Mouse (Mus musculus) right cerebral cortex, postnatal 36 days (tissue): Measurements from ENCODE around the gene Mpv17l2.

Experiments used
- DNase-seq, 2 experiments: peaks; one replicate each; pipeline ENCODE4 v3.0.0; 2022; ENCODE audit warnings: low spot score in 2 of 2, mixed read lengths in 1 of 2

Mpv17l2 gene

DNA sequence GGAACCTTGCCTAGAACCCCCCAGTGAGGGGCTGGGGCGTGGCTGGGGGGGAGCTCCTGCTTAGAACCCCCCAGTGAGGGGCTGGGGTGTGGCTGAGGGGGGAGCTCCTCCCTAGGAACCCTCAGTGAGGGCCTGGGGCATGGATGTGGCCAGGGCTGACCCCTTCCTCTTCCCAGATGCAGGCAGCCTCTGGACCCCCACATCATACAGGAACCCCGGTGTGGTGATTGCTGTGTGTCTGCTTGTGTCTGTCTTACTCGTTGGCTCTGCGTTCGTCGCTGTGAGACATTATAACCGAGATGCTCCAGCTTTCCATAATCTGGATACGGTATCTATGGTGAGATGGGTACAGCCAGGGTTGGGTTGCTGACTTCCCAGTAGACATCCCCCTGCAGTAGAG, 39.1 kb downstream of the Mpv17l2 start:
- DNase-seq, result no peak

DNA sequence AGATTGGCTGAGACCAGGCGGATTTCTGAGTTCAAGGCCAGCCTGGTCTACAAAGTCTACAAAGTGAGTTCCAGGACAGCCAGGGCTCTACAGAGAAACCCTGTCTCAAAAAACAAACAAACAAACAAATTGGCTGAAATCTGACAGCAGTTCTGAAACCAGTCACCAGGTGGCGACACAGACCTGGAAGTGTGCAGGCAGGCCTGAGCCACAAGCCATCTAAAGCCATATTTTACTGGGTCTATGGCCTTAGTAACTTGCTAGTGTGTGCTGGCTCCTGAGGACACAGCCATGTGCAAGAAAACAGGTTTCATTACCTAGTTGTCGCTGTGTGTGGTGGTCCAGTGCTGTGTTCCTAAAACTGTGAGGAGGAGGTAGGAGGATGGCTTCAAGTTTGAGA, 40.0 kb downstream of the Mpv17l2 start:
- DNase-seq, result peak; percentile 53 to 56

DNA sequence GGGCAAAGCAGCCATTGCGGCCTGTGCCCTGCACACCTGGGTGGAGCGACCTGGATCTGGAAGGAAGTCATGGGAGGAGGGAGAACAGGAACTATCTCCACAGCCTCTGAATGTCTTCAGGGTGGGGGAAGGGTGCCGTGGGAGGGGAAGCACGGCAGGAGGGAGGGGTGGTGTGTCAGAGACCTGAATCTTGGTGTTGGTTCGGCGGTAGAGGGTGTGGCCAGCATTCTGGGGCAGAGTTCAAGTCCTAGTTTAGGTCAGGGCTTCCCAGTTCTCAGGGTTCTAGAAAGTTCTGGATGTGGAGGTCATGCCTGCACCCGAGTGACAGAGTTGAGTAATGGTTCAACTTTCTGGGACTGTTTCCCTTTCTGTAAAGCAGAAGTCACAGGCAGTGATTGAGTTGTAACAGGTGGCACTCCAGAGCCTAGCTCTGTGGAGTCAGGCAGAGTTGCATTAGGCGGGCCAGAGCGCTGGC, 40.9 kb downstream of the Mpv17l2 start:
- no peak for DNase-seq

DNA sequence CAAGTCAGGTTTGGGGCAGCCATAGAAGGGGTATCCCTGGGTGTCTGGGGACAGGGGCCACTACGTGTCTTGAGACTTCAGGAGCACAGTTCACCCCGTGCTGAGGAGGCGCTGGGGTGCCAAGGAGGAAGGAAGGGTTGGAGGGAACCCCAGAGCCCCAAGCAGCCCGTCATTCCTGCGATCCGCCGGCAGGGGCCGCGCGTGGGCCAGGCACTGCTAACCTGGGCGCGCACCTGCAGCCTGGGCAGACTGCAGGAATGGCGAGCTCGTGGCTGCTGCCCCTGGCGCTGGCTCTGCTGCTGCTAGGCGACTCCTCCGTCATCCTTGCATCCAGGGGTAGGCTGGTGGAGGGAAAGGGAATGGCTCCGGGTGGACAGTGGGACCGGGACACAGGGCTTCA, 42.4 kb downstream of the Mpv17l2 start, which contains the start of gene Gm3336:
TSS of gene Gm3336 (plus strand) at position 247 of the 400 bp plus-strand sequence.
- peak in 1 of 2 experiments; percentile 43 for DNase-seq

DNA sequence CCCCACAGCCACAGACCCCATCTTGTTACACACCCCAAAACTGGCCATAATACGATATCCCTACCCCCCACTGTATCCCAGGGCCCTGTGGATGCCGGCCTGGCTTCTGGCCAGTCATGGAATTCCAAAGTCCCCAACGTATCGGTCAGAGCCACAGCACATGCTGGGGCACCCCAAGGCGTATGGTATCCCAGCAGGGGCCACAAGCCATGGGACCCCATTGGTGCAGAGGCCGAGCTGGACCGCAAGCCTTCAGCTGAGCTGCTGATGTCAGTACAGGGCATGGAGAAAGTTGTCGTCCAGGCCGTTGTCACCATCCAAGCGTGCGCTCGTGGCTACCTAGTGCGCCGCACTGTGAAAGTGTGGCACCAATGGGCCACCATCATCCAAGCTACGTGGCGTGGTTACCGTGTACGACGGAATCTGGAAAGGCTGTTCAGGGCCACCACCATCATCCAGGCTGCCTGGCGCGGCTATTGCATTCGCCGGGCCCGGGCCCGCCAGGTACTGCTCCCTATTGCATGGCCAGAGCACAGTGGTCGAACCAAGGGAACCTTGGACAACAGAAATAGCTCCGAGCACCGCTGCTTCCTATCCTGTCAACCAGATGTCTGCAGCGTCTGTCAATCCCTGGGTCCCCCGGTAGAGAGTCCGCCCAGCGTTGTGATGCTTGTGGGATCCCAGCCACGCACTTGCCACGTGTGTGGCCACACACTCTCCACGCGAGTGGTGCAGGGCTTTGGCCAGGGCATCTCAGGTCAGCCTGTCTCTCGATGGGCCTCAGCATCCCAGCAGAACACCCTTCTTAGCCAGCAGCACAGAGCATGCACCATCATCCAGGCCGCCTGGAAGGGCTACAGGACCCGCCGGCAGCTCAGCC, 44.0 kb downstream of the Mpv17l2 start:
- no peak for DNase-seq

DNA sequence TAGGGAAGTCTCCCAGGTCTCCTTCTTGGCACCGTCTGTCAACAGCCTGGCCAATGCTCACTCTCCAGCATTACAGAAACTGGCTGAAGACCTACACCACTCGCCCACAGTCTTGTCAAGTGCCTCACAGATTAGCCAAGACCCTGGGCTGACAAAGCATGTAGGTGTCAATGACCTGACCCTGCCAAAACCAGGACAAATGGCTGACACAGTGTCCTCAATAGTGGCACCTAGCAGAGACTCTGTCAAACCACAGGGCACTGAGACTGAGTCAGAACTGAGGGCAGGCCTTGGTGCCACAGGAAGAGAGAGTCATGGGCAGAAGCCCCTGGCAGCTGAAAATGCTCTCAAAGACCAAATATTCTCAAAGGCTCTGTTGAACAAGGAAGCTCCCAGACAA, 45.7 kb downstream of the Mpv17l2 start:
- no peak for DNase-seq

DNA sequence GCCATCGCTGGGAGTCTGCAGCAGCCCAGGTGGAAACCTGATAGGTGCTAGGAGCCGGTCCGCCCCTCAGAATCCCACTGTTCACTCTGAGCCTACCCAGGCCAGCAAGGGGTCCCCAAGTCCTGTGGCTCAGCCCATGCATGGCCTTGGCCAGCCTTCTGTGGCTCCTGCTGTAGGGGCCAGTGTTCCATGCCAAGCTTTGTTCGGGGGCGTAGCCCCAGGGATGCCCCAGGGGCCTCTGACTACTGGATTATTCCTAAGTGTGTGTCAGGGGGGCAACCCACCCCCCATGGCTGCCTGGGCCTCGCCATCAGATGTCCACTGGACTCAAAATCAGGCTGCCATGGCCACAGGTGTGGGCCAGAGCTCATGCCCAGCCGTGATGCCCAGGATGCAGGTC, 46.8 kb downstream of the Mpv17l2 start:
- DNase-seq, result no peak

DNA sequence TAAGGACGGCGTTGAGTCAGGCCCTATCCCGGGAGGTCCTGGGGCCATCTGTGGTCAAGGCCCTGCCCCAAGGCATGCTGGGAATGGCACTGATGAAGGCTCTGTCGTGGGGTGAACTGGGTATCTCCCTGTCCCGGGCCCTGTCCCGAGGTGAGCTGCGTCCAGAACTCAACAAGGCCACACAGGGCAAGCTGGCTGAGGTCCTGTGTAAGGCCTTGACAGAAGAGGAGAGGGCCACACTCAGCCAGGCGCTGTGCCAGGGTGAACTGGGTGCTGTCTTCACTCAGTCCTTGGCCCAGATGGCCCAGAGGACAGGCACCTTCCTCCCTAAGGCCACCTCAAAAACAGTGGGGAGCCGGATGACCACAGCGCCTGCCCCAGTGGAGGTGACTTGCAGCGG, 49.7 kb downstream of the Mpv17l2 start:
- no peak for DNase-seq

DNA sequence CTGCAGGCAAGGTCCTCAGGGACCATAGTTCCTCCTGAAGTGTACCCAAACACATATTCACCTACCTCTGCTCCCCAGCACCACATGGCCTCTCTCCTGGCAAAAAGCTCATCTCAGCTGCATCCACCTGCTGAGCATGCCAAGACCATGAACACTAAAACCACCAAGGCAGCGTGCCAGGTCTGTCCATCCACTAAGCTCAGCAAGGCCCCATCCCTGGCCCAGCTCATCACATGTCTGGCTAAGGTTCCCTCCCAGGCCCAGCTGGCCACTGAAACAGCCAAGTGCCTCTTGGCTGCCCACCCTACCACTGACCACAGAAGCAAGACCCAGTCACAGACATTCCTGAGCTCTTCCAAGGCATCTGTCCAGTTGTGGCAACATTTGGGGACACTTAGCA, 50.5 kb downstream of the Mpv17l2 start:
- DNase-seq, result no peak

DNA sequence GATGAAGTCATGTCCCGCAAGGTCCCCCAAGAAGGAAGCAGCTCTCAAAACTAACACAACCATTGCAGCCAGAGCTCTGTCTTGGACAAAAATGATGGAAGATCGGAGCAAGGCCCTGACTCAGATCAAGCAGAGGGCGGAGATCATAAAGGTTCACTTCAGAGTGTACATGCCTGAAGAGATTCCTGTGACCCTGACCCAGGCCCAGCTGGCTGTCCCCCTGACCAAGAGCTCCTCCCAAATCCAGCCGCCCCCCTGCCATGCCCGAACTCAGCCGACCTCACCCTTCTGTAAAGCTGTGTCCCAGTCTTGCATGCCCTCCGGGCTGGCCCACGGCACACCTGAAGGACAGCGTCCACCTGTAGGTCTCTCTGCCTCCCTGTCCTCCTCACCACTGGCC, 51.0 kb downstream of the Mpv17l2 start:
- no peak for DNase-seq
